Mouse (Mus musculus) hindbrain, embryonic 16.5 days (tissue): ENCODE measurements around the gene Klk4. TPM values are rescaled to one million over a fixed set of nuclear protein-coding genes. Genes with fewer than 3 reads are reported as not detected.

Experiments used
- ATAC-seq: fragments of 200-750 bp; cut with Nextera tagmentation; 2 replicates; pipeline ENCODE4 v1.8.0; 2017; ENCODE audit warnings: moderate TSS enrichment, moderate library complexity
- H3K27ac ChIP-seq: fragments of 300-500 bp; sonication (generic); 2 replicates; pipeline ENCODE4 v1.5.1; 2014; ENCODE audit warnings: low read depth, mild to moderate bottlenecking, control low read depth, low read length, moderate library complexity
- H3K27me3 ChIP-seq: fragments of 300-500 bp; sonication (generic); replicated peaks from 2 replicates; pipeline ENCODE4 v1.6.1; 2014; ENCODE audit warnings: low read length; ENCODE audit not compliant: control insufficient read depth, insufficient read depth
- H3K36me3 ChIP-seq: fragments of 300-500 bp; sonication (generic); 2 replicates; pipeline ENCODE4 v1.6.1; 2014; ENCODE audit warnings: mild to moderate bottlenecking, low read length, moderate library complexity, mixed read lengths; ENCODE audit not compliant: control insufficient read depth, insufficient read depth
- H3K4me1 ChIP-seq: fragments of 300-500 bp; sonication (generic); 2 replicates; pipeline ENCODE4 v1.6.1; 2014; ENCODE audit warnings: low read depth, low read length; ENCODE audit not compliant: control insufficient read depth, insufficient read depth
- H3K4me2 ChIP-seq: fragments of 300-500 bp; sonication (generic); 2 replicates; pipeline ENCODE4 v1.6.1; 2014; ENCODE audit warnings: mild to moderate bottlenecking, low read length, control low read depth, moderate library complexity
- H3K4me3 ChIP-seq: fragments of 300-500 bp; sonication (generic); 2 replicates; pipeline ENCODE4 v1.5.1; 2014; ENCODE audit warnings: mild to moderate bottlenecking, low read length, control low read depth, moderate library complexity
- H3K9ac ChIP-seq: fragments of 300-500 bp; sonication (generic); 2 replicates; pipeline ENCODE4 v1.6.1; 2014; ENCODE audit warnings: low read depth, mild to moderate bottlenecking, control low read depth, low read length, moderate library complexity
- H3K9me3 ChIP-seq: fragments of 300-500 bp; sonication (generic); 2 replicates; pipeline ENCODE4 v1.6.1; 2014; ENCODE audit warnings: mild to moderate bottlenecking, low read length, moderate library complexity; ENCODE audit not compliant: control insufficient read depth
- WGBS: fragments of 180-500 bp; shearing (Covaris S2); extraction: QIAGEN DNeasy Blood & Tissue Kit; methylation state at CpG from one replicate; pipeline ENCODE4 v1.1.7; 2014; 5-methylcytosine and 5-hydroxymethylcytosine counted together
- polyA plus RNA-seq: library from polyadenylated mRNA; unstranded; fragments of >200 nt; fragmentation: Nextera tagmentation; extraction: Ambion mirVana; gene quantifications from 2 replicates; pipeline ENCODE4 v1.2.1, GENCODE M21; 2015

The Klk4 gene
- polyA plus RNA-seq, 1 experiment from 2014 or later = 4.5 TPM

DNA sequence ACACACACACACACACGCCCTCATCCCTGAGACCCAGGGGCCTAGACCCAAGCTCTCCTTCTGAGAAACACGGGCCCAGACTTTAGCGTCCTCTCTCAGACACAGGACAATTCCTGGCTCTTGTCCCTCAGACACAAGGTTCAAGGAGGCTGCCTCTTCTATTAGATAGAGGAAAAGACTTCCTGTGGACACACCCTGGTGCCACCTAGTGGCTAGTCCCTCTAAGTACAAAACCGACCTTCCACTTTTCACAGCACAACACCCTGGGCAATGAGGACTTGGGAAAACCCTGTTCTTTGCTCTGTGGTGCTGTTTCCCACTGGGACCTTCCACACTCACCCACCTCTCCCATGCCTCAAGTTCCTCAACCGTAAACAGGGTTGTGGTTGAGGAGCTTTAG lies 45.0 kb downstream of the Klk4 start:
- H3K9ac ChIP-seq = no peak overlapping the region
- H3K4me3 ChIP-seq = no peak overlapping the region
- ATAC-seq = no peak
- H3K4me1 ChIP-seq = no peaks in the 10 kb centered on the region
- no peak overlapping the region for H3K27ac ChIP-seq
- WGBS = 67% methylated on average over 5 of the region's 5 CpGs
- no peaks in the 10 kb centered on the region for H3K36me3 ChIP-seq
- H3K27me3 ChIP-seq = no peaks in the 10 kb centered on the region
- H3K9me3 ChIP-seq = no peaks in the 10 kb centered on the region
- no peak overlapping the region for H3K4me2 ChIP-seq

DNA sequence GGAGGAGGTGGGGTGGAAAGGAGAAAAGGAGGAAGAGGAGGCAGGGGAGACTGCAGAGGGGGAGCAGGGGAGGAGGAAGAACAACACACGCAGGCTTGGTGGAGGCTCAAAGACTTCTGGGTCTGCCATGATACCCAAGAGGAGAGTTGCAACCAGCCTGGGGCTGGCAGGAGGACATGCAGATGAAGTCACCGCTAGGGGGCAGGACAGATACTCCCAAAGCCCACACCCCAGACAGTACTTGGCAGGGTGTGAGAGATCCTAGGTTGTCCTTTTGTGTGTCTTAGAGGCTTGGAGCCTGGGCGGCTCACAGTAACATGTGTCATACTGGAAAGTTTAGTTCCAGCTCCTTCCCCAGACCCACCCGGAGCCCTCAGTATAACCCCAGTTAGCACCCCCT lies 47.6 kb downstream of the Klk4 start:
- ATAC-seq = no peak
- H3K27me3 ChIP-seq = no peaks in the 10 kb centered on the region
- 47% methylated on average over 4 of the region's 4 CpGs for WGBS
- H3K27ac ChIP-seq = no peak overlapping the region
- H3K4me1 ChIP-seq = no peaks in the 10 kb centered on the region
- H3K9me3 ChIP-seq = no peaks in the 10 kb centered on the region
- no peak overlapping the region for H3K9ac ChIP-seq
- H3K36me3 ChIP-seq = no peaks in the 10 kb centered on the region
- no peak overlapping the region for H3K4me2 ChIP-seq
- H3K4me3 ChIP-seq = no peak overlapping the region

DNA sequence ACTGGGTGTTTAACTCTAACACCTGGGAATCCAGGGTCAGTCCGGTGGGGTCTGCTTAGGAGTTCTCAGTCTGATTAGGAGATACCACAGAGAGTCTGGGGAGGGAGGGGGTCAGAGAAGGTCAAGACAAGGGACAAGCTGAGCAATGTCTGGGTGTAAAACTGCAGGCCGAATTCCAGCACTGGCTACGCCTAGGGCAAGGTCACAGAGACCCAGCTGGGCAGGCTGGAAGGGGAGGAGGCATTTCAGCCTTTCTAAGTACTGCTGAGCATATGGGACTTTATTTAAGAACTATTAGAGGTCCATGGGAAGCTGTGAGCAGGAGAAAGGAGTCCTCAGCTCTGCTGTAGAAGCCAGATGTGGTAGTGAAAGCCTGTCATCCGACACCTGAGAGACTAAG lies 51.4 kb downstream of the Klk4 start:
- H3K9me3 ChIP-seq = no peaks in the 10 kb centered on the region
- no peak overlapping the region for H3K9ac ChIP-seq
- ATAC-seq = no peak
- 65% methylated on average over 4 of the region's 4 CpGs for WGBS
- no peaks in the 10 kb centered on the region for H3K27me3 ChIP-seq
- no peak overlapping the region for H3K4me2 ChIP-seq
- H3K27ac ChIP-seq = no peak overlapping the region
- no peaks in the 10 kb centered on the region for H3K36me3 ChIP-seq
- no peak overlapping the region for H3K4me3 ChIP-seq
- no peaks in the 10 kb centered on the region for H3K4me1 ChIP-seq

DNA sequence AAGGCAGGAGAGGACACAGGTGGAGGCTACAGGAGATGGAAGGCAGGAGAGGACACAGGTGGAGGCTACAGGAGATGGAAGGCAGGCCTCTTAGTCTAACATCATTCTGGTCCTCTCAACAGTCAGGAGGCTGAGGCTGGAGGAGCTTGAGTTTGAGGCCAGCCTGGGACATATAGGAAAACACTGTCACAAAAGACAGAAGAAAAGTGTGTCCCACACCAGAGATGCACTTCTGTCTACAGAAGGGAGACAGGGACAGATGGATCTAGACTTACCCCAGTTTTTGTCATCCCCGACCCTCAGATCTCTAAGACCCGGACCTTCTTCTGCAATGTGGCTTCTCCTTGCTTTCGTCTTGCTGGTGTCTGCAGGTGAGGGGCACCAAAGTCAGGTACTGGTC lies 52.5 kb downstream of the Klk4 start, which contains the start of gene Klk15:
Gene Klk15 (plus strand): TSS at position 301 of the 400 bp plus-strand sequence.
- H3K9ac ChIP-seq = no peak within 1 kb of the TSS
- no peak for ATAC-seq
- H3K36me3 ChIP-seq = no peaks in the 10 kb centered on the region
- H3K9me3 ChIP-seq = no peaks in the 10 kb centered on the region
- H3K4me3 ChIP-seq = no peak within 1 kb of the TSS
- H3K27ac ChIP-seq = no peak within 1 kb of the TSS
- 92% methylated on average over 3 of the region's 3 CpGs for WGBS
- H3K4me2 ChIP-seq = no peak within 1 kb of the TSS
- no peaks in the 10 kb centered on the region for H3K4me1 ChIP-seq
- no peaks in the 10 kb centered on the region for H3K27me3 ChIP-seq

DNA sequence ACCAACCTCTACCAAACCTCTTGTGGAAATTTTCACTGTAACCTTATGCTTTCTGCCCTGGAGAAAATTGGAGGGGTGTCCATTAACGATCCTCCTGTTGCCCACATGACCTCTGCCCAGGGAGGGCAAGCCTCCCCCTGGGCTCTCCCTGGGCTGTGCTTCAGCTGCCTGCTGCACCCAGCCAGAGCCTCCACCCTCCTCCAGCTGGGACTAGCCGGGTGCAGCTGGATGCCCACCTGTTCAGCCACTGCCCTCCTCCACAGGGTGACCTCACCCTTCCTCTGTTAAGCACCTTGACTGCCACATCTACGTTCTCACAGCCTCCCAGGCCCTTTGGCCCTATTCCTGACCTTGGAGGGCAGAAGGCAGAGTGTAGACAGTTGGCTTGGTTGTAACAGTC lies 53.8 kb downstream of the Klk4 start:
- H3K4me2 ChIP-seq = no peak overlapping the region
- WGBS = 76% methylated on average over 3 of the region's 3 CpGs
- H3K9ac ChIP-seq = no peak overlapping the region
- no peaks in the 10 kb centered on the region for H3K9me3 ChIP-seq
- H3K4me1 ChIP-seq = no peaks in the 10 kb centered on the region
- H3K4me3 ChIP-seq = no peak overlapping the region
- no peak for ATAC-seq
- H3K27ac ChIP-seq = no peak overlapping the region
- no peaks in the 10 kb centered on the region for H3K27me3 ChIP-seq
- no peaks in the 10 kb centered on the region for H3K36me3 ChIP-seq

Other genes starting within 250 kb of the Klk4 start
- 0.10 TPM in 1 of 2 replicates, not detected in the other for gene Ceacam18, start 246.5 kb upstream of the Klk4 start, polyA plus RNA-seq
- gene Siglece, start 221.0 kb upstream of the Klk4 start, polyA plus RNA-seq = 0.31 and 0.41 TPM in 2 replicates
- gene Ctu1, start 209.1 kb upstream of the Klk4 start, polyA plus RNA-seq = 20.6 and 23.0 TPM in 2 replicates
- not detected in 2 replicates for gene Klk14, start 190.7 kb upstream of the Klk4 start, polyA plus RNA-seq
- 0.16 TPM in 2 replicates for gene Klk13, start 168.6 kb upstream of the Klk4 start, polyA plus RNA-seq
- gene Klk12, start 112.3 kb upstream of the Klk4 start, polyA plus RNA-seq = not detected in 2 replicates
- 0.20 TPM in 1 of 2 replicates, not detected in the other for gene Klk11, start 106.6 kb upstream of the Klk4 start, polyA plus RNA-seq
- gene Klk10, start 100.1 kb upstream of the Klk4 start, polyA plus RNA-seq = 0.21 and 0.30 TPM in 2 replicates
- 0.10 and 0.31 TPM in 2 replicates for gene Klk9, start 89.3 kb upstream of the Klk4 start, polyA plus RNA-seq
- 11.3 and 13.3 TPM in 2 replicates for gene Klk8, start 83.6 kb upstream of the Klk4 start, polyA plus RNA-seq
- not detected in 2 replicates for gene Klk7, start 69.9 kb upstream of the Klk4 start, polyA plus RNA-seq
- not detected in 2 replicates for gene Klk6, start 56.7 kb upstream of the Klk4 start, polyA plus RNA-seq
- gene Klk5, start 39.2 kb upstream of the Klk4 start, polyA plus RNA-seq = not detected in 2 replicates
- gene Klk15, start 52.6 kb downstream of the Klk4 start, polyA plus RNA-seq = not detected in 2 replicates
- not detected in 2 replicates for gene Klk1b8, start 69.5 kb downstream of the Klk4 start, polyA plus RNA-seq
- gene Klk1b1, start 85.6 kb downstream of the Klk4 start, polyA plus RNA-seq = not detected in 2 replicates
- gene Klk1b9, start 94.9 kb downstream of the Klk4 start, polyA plus RNA-seq = not detected in 2 replicates
- not detected in 2 replicates for gene Klk1b11, start 114.7 kb downstream of the Klk4 start, polyA plus RNA-seq
- not detected in 2 replicates for gene Klk1b26, start 131.0 kb downstream of the Klk4 start, polyA plus RNA-seq
- 0.24 TPM in 1 of 2 replicates, not detected in the other for gene Klk1b27, start 171.1 kb downstream of the Klk4 start, polyA plus RNA-seq
- not detected in 2 replicates for gene Klk1b21, start 221.2 kb downstream of the Klk4 start, polyA plus RNA-seq
- not detected in 2 replicates for gene Klk1b22, start 231.5 kb downstream of the Klk4 start, polyA plus RNA-seq